Mouse (Mus musculus): ENCODE data around the gene Dab1.

DNA sequence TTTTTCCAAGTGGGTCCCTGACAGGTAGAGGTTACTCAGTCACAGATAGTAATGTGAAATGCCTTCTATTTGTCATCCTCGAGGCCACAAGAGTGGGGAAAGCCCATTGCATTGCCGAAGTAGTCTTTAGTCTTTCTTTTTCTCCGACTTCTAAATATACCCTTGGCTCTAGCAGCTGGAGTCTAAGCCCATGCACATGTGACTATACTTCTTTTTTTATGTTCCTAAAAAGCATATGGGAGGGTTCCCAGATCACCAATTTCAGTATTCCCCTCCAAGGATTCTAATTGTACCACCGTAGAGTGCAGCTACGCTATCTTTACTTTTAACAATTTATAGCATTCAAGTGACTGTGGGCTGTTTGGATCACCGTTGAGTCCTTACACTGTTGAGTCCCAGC, 791.8 kb downstream of the Dab1 start:
- TF ChIP-seq CTCF (IDR thresholded peaks at IDR 0.05; ENCODE audit: insufficient read depth, low read depth, low read length) (no peak), POLR2A (IDR thresholded peaks at IDR 0.05; ENCODE audit: insufficient read depth, low read depth, low read length) (no peak)

Measured in olfactory bulb, adult 2 months (tissue).